12 mouse cellular contexts compared by ENCODE assay signal in the genomic region with DNA sequence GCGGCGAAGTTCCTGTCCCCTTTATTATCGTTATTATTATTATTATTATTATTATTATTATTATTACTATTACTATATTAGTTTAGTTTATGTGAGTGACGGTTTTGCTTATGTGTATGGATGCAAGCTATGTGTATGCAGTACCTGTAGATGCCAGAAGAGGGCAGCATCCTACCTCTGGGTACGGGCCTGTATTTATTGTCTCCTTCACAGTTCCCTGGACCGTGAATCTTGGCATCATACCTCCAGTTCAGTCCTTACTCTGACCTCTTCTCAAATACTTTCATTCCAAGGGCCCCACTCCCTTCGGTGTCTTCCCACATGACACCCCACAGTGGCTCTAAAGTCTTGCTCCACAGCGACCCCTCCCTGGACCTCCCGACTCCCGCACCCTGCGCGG. TPM values are rescaled to one million over a fixed set of nuclear protein-coding genes. Genes with fewer than 3 reads are reported as not detected.
A peak's percentile ranks its signal among the peaks of the same experiment; 100 is the strongest.
DNase-seq lines count a peak whose midpoint lies in the region; ATAC-seq and TF ChIP-seq lines count a peak whose summit lies in the region.
"Had no signal": no experiment of that assay in that cellular context is flagged by ENCODE, and none has a peak within 500 bp of the region (broad histone marks: within the 10 kb centered on the region; RNA-seq: fewer than 3 reads in every experiment).

No protein-coding gene starts in this region.

- H3K9ac ChIP-seq in intestine, postnatal 0 days (ENCODE audit: low read depth, low read length) = no peak overlapping the region
- no peak overlapping the region for H3K9ac ChIP-seq in intestine, embryonic 15.5 days
- H3K9ac ChIP-seq in neural tube, embryonic 15.5 days (replicated peaks) = no peak overlapping the region
- H3K9ac ChIP-seq: embryonic facial prominence, embryonic 12.5 days; lung, embryonic 15.5 days had no signal

- 77% methylated on average over 12 of the region's 12 CpGs for WGBS in intestine, postnatal 0 days
- 65% methylated on average over 12 of the region's 12 CpGs for WGBS in intestine, embryonic 15.5 days
- 73% methylated on average over 12 of the region's 12 CpGs for WGBS in neural tube, embryonic 15.5 days

- H3K36me3 ChIP-seq in intestine, postnatal 0 days (ENCODE audit: control insufficient read depth, insufficient read depth) = no peaks in the 10 kb centered on the region
- no peaks in the 10 kb centered on the region for H3K36me3 ChIP-seq in intestine, embryonic 15.5 days
- no peaks in the 10 kb centered on the region for H3K36me3 ChIP-seq in neural tube, embryonic 15.5 days
- H3K36me3 ChIP-seq: embryonic facial prominence, embryonic 12.5 days; lung, embryonic 15.5 days had no signal

- H3K27me3 ChIP-seq in intestine, postnatal 0 days (replicated peaks; ENCODE audit: control insufficient read depth, insufficient read depth, low read length) = no peaks in the 10 kb centered on the region
- no peaks in the 10 kb centered on the region for H3K27me3 ChIP-seq in intestine, embryonic 15.5 days (replicated peaks)
- no peaks in the 10 kb centered on the region; the same call in 1 of the 2 replicates for H3K27me3 ChIP-seq in neural tube, embryonic 15.5 days (replicated peaks)
- H3K27me3 ChIP-seq: embryonic facial prominence, embryonic 12.5 days; lung, embryonic 15.5 days had no signal

- H3K4me3 ChIP-seq in intestine, postnatal 0 days (ENCODE audit: low read depth, low read length) = no peak overlapping the region
- H3K4me3 ChIP-seq in intestine, embryonic 15.5 days (replicated peaks) = no peak overlapping the region
- H3K4me3 ChIP-seq in neural tube, embryonic 15.5 days (replicated peaks) = no peak overlapping the region
- H3K4me3 ChIP-seq: embryonic facial prominence, embryonic 12.5 days; lung, embryonic 15.5 days had no signal

- no peaks in the 10 kb centered on the region for H3K9me3 ChIP-seq in intestine, postnatal 0 days (ENCODE audit: control insufficient read depth)
- no peaks in the 10 kb centered on the region for H3K9me3 ChIP-seq in intestine, embryonic 15.5 days
- H3K9me3 ChIP-seq in neural tube, embryonic 15.5 days (replicated peaks) = no peaks in the 10 kb centered on the region
- H3K9me3 ChIP-seq: lung, embryonic 15.5 days had no signal

- H3K4me1 ChIP-seq in intestine, postnatal 0 days (replicated peaks; ENCODE audit: control insufficient read depth, insufficient read depth, low read length) = no peaks in the 10 kb centered on the region
- no peaks in the 10 kb centered on the region for H3K4me1 ChIP-seq in intestine, embryonic 15.5 days (replicated peaks)
- H3K4me1 ChIP-seq in neural tube, embryonic 15.5 days = peaks cover 8% of the 10 kb centered on the region
- H3K4me1 ChIP-seq: embryonic facial prominence, embryonic 12.5 days had no signal

- no peak for ATAC-seq in intestine, postnatal 0 days
- no peak for ATAC-seq in intestine, embryonic 15.5 days
- ATAC-seq in neural tube, embryonic 15.5 days (ENCODE audit: low FRiP score) = no peak
- ATAC-seq: forebrain, embryonic 16.5 days had no signal

- H3K27ac ChIP-seq in intestine, postnatal 0 days (ENCODE audit: low read depth, low read length) = no peak overlapping the region
- no peak overlapping the region for H3K27ac ChIP-seq in intestine, embryonic 15.5 days
- no peak overlapping the region for H3K27ac ChIP-seq in neural tube, embryonic 15.5 days (replicated peaks)
- H3K27ac ChIP-seq: embryonic facial prominence, embryonic 12.5 days; lung, embryonic 15.5 days had no signal

- TF ChIP-seq CTCF in intestine, postnatal 0 days (IDR thresholded peaks at IDR 0.05; ENCODE audit: low read depth) = peak; percentile 56

- DNase-seq in neural tube, embryonic 10.5 days (ENCODE audit: extremely low spot score, low spot score) = peak; percentile 19
- DNase-seq in NIH3T3 (ENCODE audit: low read depth) = peak; percentile 46
- DNase-seq in naive thymus-derived CD4-positive, alpha-beta T cell, adult 2 months (ENCODE audit: low read depth) = peak; percentile 8
- DNase-seq in spleen, postnatal 14 days (ENCODE audit: low spot score in 2 of 2) = no peak
- DNase-seq in left cerebral cortex, adult 9 months (ENCODE audit: low spot score in 2 of 2) = no peak
- DNase-seq: heart, adult 18-20 months had no signal

- no peak overlapping the region for H3K4me2 ChIP-seq in intestine, postnatal 0 days (replicated peaks; ENCODE audit: low read depth)
- H3K4me2 ChIP-seq in intestine, embryonic 15.5 days (replicated peaks) = no peak overlapping the region
- H3K4me2 ChIP-seq in neural tube, embryonic 15.5 days = no peak overlapping the region
- H3K4me2 ChIP-seq: embryonic facial prominence, embryonic 12.5 days; lung, embryonic 15.5 days had no signal

RNA-seq across cellular contexts. Expression of a gene that starts 40.3 kb away (rescaled TPM):
- polyA plus RNA-seq in intestine, postnatal 0 days (2015; fragmentation: Nextera tagmentation; extraction: Ambion mirVana) = 922 and 935 TPM in 2 replicates
- polyA plus RNA-seq in intestine, embryonic 15.5 days (2015; fragmentation: Nextera tagmentation; extraction: Ambion mirVana) = 1,066 and 1,145 TPM in 2 replicates
- 804 and 844 TPM in 2 replicates for polyA plus RNA-seq in neural tube, embryonic 15.5 days (2015; fragmentation: Nextera tagmentation; extraction: Ambion mirVana)

RNA-seq across cellular contexts. Expression of a gene that starts 47.2 kb away (rescaled TPM):
- polyA plus RNA-seq in intestine, postnatal 0 days (2015; fragmentation: Nextera tagmentation; extraction: Ambion mirVana) = 73.4 and 80.0 TPM in 2 replicates
- 28.5 and 31.5 TPM in 2 replicates for polyA plus RNA-seq in intestine, embryonic 15.5 days (2015; fragmentation: Nextera tagmentation; extraction: Ambion mirVana)
- 30.0 and 31.0 TPM in 2 replicates for polyA plus RNA-seq in neural tube, embryonic 15.5 days (2015; fragmentation: Nextera tagmentation; extraction: Ambion mirVana)

Comparison
In these comparisons a context has a peak if more than half of its experiments do, and no peak if none do; other contexts are left out.
1. DNase-seq: peak in neural tube, embryonic 10.5 days (single experiment), NIH3T3 (single experiment) and naive thymus-derived CD4-positive, alpha-beta T cell, adult 2 months (single experiment); none in spleen, postnatal 14 days (0 of 2) and left cerebral cortex, adult 9 months (0 of 2).